Mouse (Mus musculus): ENCODE measurements around the gene Lgr4. TPM values are rescaled to one million over a fixed set of nuclear protein-coding genes. Genes with fewer than 3 reads are reported as not detected.

The Lgr4 gene
- total and polyA plus RNA-seq, 2 experiments = 16.9 to 53.9 TPM

DNA sequence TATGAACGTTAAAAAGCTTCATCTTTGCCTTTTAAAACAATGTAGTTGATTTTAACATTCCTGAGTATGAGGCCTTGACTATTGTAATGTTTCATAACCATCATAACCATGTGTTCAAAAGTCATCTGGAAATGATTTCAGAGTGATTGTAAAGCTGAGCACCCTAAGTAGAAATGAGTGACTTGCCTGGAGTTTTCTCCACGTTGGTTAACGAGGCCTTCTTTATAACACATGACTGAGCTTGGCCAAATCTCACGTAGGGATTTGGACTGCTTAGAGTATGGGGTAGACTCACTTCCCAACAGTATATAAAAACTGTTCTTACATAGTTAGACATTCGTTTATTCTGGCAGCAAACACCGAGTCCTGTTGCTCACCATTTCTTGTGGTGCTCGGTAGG, 55.5 kb downstream of the Lgr4 start:
- peaks cover 4% of the 10 kb centered on the region; the same call in 1 of the 2 replicates for H3K36me3 ChIP-seq (ENCODE audit: control insufficient read depth, insufficient read depth, low read length)
- no peak for DNase-seq (ENCODE audit: extremely low read depth, low read depth, low spot score)
- TF ChIP-seq POLR2A (IDR thresholded peaks at IDR 0.05; ENCODE audit: extremely low read depth, insufficient read depth, low read length) = no peak
- no peak for TF ChIP-seq CTCF (IDR thresholded peaks at IDR 0.05; ENCODE audit: low read depth, low read length)
- WGBS = 65% methylated on average over 7 of the region's 7 CpGs
- no peaks in the 10 kb centered on the region for H3K27me3 ChIP-seq (ENCODE audit: control insufficient read depth, insufficient read depth, low read length)
- H3K4me1 ChIP-seq (ENCODE audit: control insufficient read depth, insufficient read depth, low read length) = peaks cover 18% of the 10 kb centered on the region
- peaks cover 21% of the 10 kb centered on the region; the same call in 1 of the 2 replicates for H3K79me2 ChIP-seq (ENCODE audit: control insufficient read depth, insufficient read depth, low read length)
- H3K9ac ChIP-seq (ENCODE audit: low read depth, low read length) = no peak overlapping the region
- no peak overlapping the region for H3K27ac ChIP-seq (replicated peaks; ENCODE audit: insufficient read depth, low read depth, low read length)
- no peak overlapping the region for H3K4me3 ChIP-seq (ENCODE audit: insufficient read depth, low read depth, low read length)

- no peak overlapping the region for H3K27ac ChIP-seq (replicated peaks; ENCODE audit: insufficient read depth, low read depth, low read length)
- WGBS = 79% methylated on average over 7 of the region's 7 CpGs
- H3K4me1 ChIP-seq (ENCODE audit: control insufficient read depth, insufficient read depth, low read length) = peaks cover 18% of the 10 kb centered on the region
- peak; percentile 50 for DNase-seq (ENCODE audit: extremely low read depth, low read depth, low spot score)
- H3K4me3 ChIP-seq (ENCODE audit: insufficient read depth, low read depth, low read length) = no peak overlapping the region
- TF ChIP-seq CTCF (IDR thresholded peaks at IDR 0.05; ENCODE audit: low read depth, low read length) (no peak), POLR2A (IDR thresholded peaks at IDR 0.05; ENCODE audit: extremely low read depth, insufficient read depth, low read length) (no peak)
- H3K79me2 ChIP-seq (ENCODE audit: control insufficient read depth, insufficient read depth, low read length) = peaks cover 11% of the 10 kb centered on the region; the same call in 1 of the 2 replicates
- no peaks in the 10 kb centered on the region for H3K27me3 ChIP-seq (ENCODE audit: control insufficient read depth, insufficient read depth, low read length)
- H3K9ac ChIP-seq (ENCODE audit: low read depth, low read length) = no peak overlapping the region
- H3K36me3 ChIP-seq (ENCODE audit: control insufficient read depth, insufficient read depth, low read length) = peaks cover 4% of the 10 kb centered on the region; the same call in 1 of the 2 replicates
Measured at GRCm38 (mm10) chr2:109974807-109975206, 57.4 kb downstream of the Lgr4 start.

GRCm38 (mm10) chr2:109976181-109976580, 58.7 kb downstream of the Lgr4 start:
- 59% methylated on average over 2 of the region's 2 CpGs for WGBS

GRCm38 (mm10) chr2:109977322-109977721, 59.9 kb downstream of the Lgr4 start:
- Histone ChIP-seq H3K27me3 (ENCODE audit: control insufficient read depth, insufficient read depth, low read length) (no peaks in the 10 kb centered on the region), H3K27ac (replicated peaks; ENCODE audit: insufficient read depth, low read depth, low read length) (no peak overlapping the region), H3K4me3 (ENCODE audit: insufficient read depth, low read depth, low read length) (no peak overlapping the region), H3K9ac (ENCODE audit: low read depth, low read length) (no peak overlapping the region), H3K36me3 (ENCODE audit: control insufficient read depth, insufficient read depth, low read length) (peaks cover 2% of the 10 kb centered on the region; the same call in 1 of the 2 replicates), H3K79me2 (ENCODE audit: control insufficient read depth, insufficient read depth, low read length) (peaks cover 20% of the 10 kb centered on the region), H3K4me1 (ENCODE audit: control insufficient read depth, insufficient read depth, low read length) (peaks cover 36% of the 10 kb centered on the region)
- 95% methylated on average over 6 of the region's 6 CpGs for WGBS
- DNase-seq (ENCODE audit: extremely low read depth, low read depth, low spot score) = no peak
- TF ChIP-seq CTCF (IDR thresholded peaks at IDR 0.05; ENCODE audit: low read depth, low read length) = no peak
- TF ChIP-seq POLR2A (IDR thresholded peaks at IDR 0.05; ENCODE audit: extremely low read depth, insufficient read depth, low read length) = no peak

More at GRCm38 (mm10) chr2:109976181-109976580, 58.7 kb downstream of the Lgr4 start:
- Histone ChIP-seq H3K4me1 (ENCODE audit: control insufficient read depth, insufficient read depth, low read length) (peaks cover 27% of the 10 kb centered on the region), H3K79me2 (ENCODE audit: control insufficient read depth, insufficient read depth, low read length) (peaks cover 16% of the 10 kb centered on the region; the same call in 1 of the 2 replicates), H3K27me3 (ENCODE audit: control insufficient read depth, insufficient read depth, low read length) (no peaks in the 10 kb centered on the region), H3K4me3 (ENCODE audit: insufficient read depth, low read depth, low read length) (no peak overlapping the region), H3K36me3 (ENCODE audit: control insufficient read depth, insufficient read depth, low read length) (peaks cover 2% of the 10 kb centered on the region; the same call in 1 of the 2 replicates), H3K27ac (replicated peaks; ENCODE audit: insufficient read depth, low read depth, low read length) (0 out of 2 replicates have a peak overlapping the region, but pooled peaks have one; percentile 39), H3K9ac (ENCODE audit: low read depth, low read length) (no peak overlapping the region)
- no peak for TF ChIP-seq CTCF (IDR thresholded peaks at IDR 0.05; ENCODE audit: low read depth, low read length)
- no peak for TF ChIP-seq POLR2A (IDR thresholded peaks at IDR 0.05; ENCODE audit: extremely low read depth, insufficient read depth, low read length)
- peak; percentile 50 for DNase-seq (ENCODE audit: extremely low read depth, low read depth, low spot score)

DNA sequence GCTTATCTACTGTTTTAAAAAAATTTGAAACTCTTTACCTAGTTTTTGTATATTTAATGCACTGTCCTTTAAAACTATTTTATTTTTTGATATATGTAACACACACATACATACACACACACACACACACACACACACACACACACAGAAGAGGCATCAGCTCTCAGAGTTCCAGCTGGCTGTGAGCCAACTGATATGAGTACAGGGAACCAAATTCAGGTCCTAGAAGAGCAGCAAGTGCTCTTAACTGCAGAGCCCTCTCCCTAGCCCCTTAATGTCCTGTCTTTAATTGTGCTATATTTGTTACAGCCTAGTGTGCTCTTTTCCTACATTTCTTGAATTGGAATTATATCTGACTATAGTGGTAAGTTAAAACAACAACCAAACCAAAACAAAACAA, 61.8 kb downstream of the Lgr4 start:
- DNase-seq (ENCODE audit: extremely low read depth, low read depth, low spot score) = peak; percentile 76
- Histone ChIP-seq H3K9ac (ENCODE audit: low read depth, low read length) (no peak overlapping the region), H3K27ac (replicated peaks; ENCODE audit: insufficient read depth, low read depth, low read length) (no peak overlapping the region), H3K4me1 (ENCODE audit: control insufficient read depth, insufficient read depth, low read length) (peaks cover 43% of the 10 kb centered on the region), H3K27me3 (ENCODE audit: control insufficient read depth, insufficient read depth, low read length) (no peaks in the 10 kb centered on the region), H3K79me2 (ENCODE audit: control insufficient read depth, insufficient read depth, low read length) (peaks cover 18% of the 10 kb centered on the region), H3K4me3 (ENCODE audit: insufficient read depth, low read depth, low read length) (no peak overlapping the region), H3K36me3 (ENCODE audit: control insufficient read depth, insufficient read depth, low read length) (peaks cover 2% of the 10 kb centered on the region; the same call in 1 of the 2 replicates)
- no peak for TF ChIP-seq POLR2A (IDR thresholded peaks at IDR 0.05; ENCODE audit: extremely low read depth, insufficient read depth, low read length)
- no peak for TF ChIP-seq CTCF (IDR thresholded peaks at IDR 0.05; ENCODE audit: low read depth, low read length)

DNA sequence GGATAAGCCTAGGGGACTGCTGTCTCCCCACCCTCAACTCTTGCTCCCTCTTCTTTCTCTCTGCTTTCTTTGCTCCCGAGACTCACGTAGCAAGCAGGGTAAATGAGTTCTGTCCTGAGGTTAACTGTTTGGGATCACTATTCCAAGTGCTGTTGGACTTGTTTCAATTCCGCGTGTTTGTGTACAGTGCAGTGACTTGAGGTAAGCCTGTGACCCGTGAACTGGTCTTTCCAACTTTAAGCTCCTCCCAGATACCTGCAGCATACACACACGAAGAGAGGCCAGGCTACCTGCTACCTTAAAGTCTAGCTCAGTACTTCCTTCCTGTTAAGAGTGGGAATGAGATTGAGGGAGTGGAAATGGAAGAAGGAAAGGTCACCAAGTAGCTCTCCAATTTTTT, 66.0 kb downstream of the Lgr4 start:
- Histone ChIP-seq H3K27me3 (ENCODE audit: control insufficient read depth, insufficient read depth, low read length) (no peaks in the 10 kb centered on the region), H3K9ac (ENCODE audit: low read depth, low read length) (0 out of 2 replicates have a peak overlapping the region, but pooled peaks have one; percentile 12), H3K27ac (replicated peaks; ENCODE audit: insufficient read depth, low read depth, low read length) (peak overlapping the region; percentile 69), H3K4me1 (ENCODE audit: control insufficient read depth, insufficient read depth, low read length) (peaks cover 54% of the 10 kb centered on the region), H3K79me2 (ENCODE audit: control insufficient read depth, insufficient read depth, low read length) (peaks cover 23% of the 10 kb centered on the region), H3K4me3 (ENCODE audit: insufficient read depth, low read depth, low read length) (no peak overlapping the region), H3K36me3 (ENCODE audit: control insufficient read depth, insufficient read depth, low read length) (no peaks in the 10 kb centered on the region)
- 26% methylated on average over 6 of the region's 6 CpGs for WGBS
- TF ChIP-seq POLR2A (IDR thresholded peaks at IDR 0.05; ENCODE audit: extremely low read depth, insufficient read depth, low read length) = no peak
- TF ChIP-seq CTCF (IDR thresholded peaks at IDR 0.05; ENCODE audit: low read depth, low read length) = no peak
- DNase-seq (ENCODE audit: extremely low read depth, low read depth, low spot score) = peak; percentile 99

Measured in liver, adult 2 months (tissue).